Mouse (Mus musculus) heart, postnatal 0 days (tissue): ENCODE measurements around the gene Lgr5. TPM values are rescaled to one million over a fixed set of nuclear protein-coding genes. Genes with fewer than 3 reads are reported as not detected.

Experiments used
- ATAC-seq: fragments of 200-750 bp; cut with Nextera tagmentation; 2 replicates; pipeline ENCODE4 v1.8.0; 2017; ENCODE audit warnings: low read depth, moderate number of reproducible peaks, moderate library complexity; ENCODE audit not compliant: insufficient read depth
- DNase-seq: peaks from one replicate; pipeline ENCODE4 v3.0.0-alpha.2; 2016; ENCODE audit warnings: low spot score
- H3K27ac ChIP-seq: fragments of 300-500 bp; sonication (generic); 2 replicates; pipeline ENCODE4 v1.5.1; 2014; ENCODE audit warnings: low read depth, mild to moderate bottlenecking
- H3K27me3 ChIP-seq: fragments of 300-500 bp; sonication (generic); 2 replicates; pipeline ENCODE4 v1.6.1; 2014; ENCODE audit warnings: low read length, mixed read lengths; ENCODE audit not compliant: control insufficient read depth, insufficient read depth
- H3K36me3 ChIP-seq: fragments of 300-500 bp; sonication (generic); replicated peaks from 2 replicates; pipeline ENCODE4 v1.6.1; 2014; ENCODE audit warnings: low read length, mixed read lengths; ENCODE audit not compliant: control insufficient read depth, insufficient read depth
- H3K4me1 ChIP-seq: fragments of 300-500 bp; sonication (generic); 2 replicates; pipeline ENCODE4 v1.6.1; 2014; ENCODE audit warnings: antibody characterized with exemption; ENCODE audit not compliant: control insufficient read depth, insufficient read depth
- H3K4me2 ChIP-seq: fragments of 300-500 bp; sonication (generic); 2 replicates; pipeline ENCODE4 v1.6.1; 2014; ENCODE audit warnings: low read depth, mild to moderate bottlenecking, low read length, moderate library complexity
- H3K4me3 ChIP-seq: fragments of 300-500 bp; sonication (generic); 2 replicates; pipeline ENCODE4 v1.5.1; 2014; ENCODE audit warnings: low read depth, low read length
- H3K9ac ChIP-seq: fragments of 300-500 bp; sonication (generic); replicated peaks from 2 replicates; pipeline ENCODE4 v1.6.1; 2014; ENCODE audit warnings: low read depth, low read length, mixed read lengths
- H3K9me3 ChIP-seq: fragments of 300-500 bp; sonication (generic); replicated peaks from 2 replicates; pipeline ENCODE4 v1.6.1; 2016; ENCODE audit warnings: low read length; ENCODE audit not compliant: control insufficient read depth
- CTCF ChIP-seq: IDR thresholded peaks from 2 replicates; pipeline ENCODE4 v1.5.1; 2016; ENCODE audit warnings: antibody characterized with exemption, control low read depth, low read depth
- EP300 ChIP-seq: IDR thresholded peaks from 2 replicates; pipeline ENCODE4 v1.6.1; 2016; ENCODE audit warnings: antibody characterized with exemption, low read depth
- WGBS: fragments of 180-500 bp; shearing (Covaris S2); extraction: QIAGEN DNeasy Blood & Tissue Kit; methylation state at CpG from one replicate; pipeline ENCODE4 v1.1.7; 2014; 5-methylcytosine and 5-hydroxymethylcytosine counted together
- polyA plus RNA-seq: library from polyadenylated mRNA; unstranded; fragments of >200 nt; fragmentation: Nextera tagmentation; extraction: Ambion mirVana; gene quantifications from 2 replicates; pipeline ENCODE4 v1.2.1, GENCODE M21; 2015
- total RNA-seq: library from RNA; depleted of rRNA; stranded (reverse); fragments of >200 nt; gene quantifications from 2 replicates; pipeline ENCODE4 v1.2.3, GENCODE M21; 2014; ENCODE audit warnings: low replicate concordance

Lgr5 gene
- total and polyA plus RNA-seq, 2 experiments from 2014 or later: 0.08 TPM; not detected in 1

DNA sequence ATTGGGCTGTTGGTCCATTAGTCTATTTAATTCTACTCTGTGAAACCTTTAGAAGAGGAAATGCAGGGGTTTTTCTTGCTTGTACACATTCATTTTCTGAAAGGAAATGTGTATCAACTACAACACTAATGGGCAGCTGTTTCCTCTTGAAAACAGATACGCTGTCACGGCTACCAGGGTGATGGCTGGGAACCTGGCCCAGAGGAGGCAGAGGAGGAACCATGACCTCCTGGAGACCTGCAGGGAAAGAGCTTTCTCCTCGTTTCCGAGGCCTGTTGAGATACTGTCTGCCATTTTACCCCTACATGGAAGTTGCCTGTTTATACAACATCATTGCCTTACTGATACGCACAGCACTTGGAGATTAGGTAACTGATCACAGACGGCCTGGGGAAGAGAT, 121.8 kb downstream of the Lgr5 start:
- Histone ChIP-seq H3K27ac (no peak overlapping the region), H3K27me3 (no peaks in the 10 kb centered on the region), H3K4me2 (no peak overlapping the region), H3K4me1 (no peaks in the 10 kb centered on the region), H3K9me3 (no peaks in the 10 kb centered on the region), H3K9ac (no peak overlapping the region), H3K36me3 (no peaks in the 10 kb centered on the region), H3K4me3 (no peak overlapping the region)
- WGBS: 39% methylated on average over 6 of the region's 6 CpGs
- ATAC-seq: no peak
- TF ChIP-seq EP300 (no peak), CTCF (no peak)
- DNase-seq: no peak

DNA sequence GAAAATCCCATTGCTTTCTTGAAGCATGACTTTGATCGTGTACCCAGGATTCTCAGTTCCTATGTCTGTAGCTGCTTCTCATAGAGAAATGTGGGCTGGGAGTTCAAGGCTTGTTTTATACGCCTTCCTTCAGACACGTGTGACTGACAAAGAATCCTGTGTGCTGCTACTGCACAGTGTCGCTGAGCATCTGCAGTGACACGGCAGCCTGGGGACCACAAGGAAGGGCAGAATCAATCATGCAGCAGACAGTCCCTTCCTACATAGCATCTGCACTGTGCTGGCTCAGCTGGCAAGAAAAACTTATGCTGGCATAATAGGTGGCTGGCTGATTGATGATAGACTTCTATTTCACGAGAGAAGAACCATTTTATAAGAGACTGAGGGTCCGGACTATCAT, 122.5 kb downstream of the Lgr5 start:
- no peaks in the 10 kb centered on the region for H3K27me3 ChIP-seq
- TF ChIP-seq EP300 (no peak), CTCF (no peak)
- H3K36me3 ChIP-seq: no peaks in the 10 kb centered on the region
- no peaks in the 10 kb centered on the region for H3K4me1 ChIP-seq
- H3K9ac ChIP-seq: no peak overlapping the region
- no peak overlapping the region for H3K27ac ChIP-seq
- whole genome bisulfite sequencing: 65% methylated on average over 7 of the region's 7 CpGs
- DNase-seq (no peak), ATAC-seq (no peak)
- no peaks in the 10 kb centered on the region for H3K9me3 ChIP-seq
- H3K4me2 ChIP-seq: no peak overlapping the region
- no peak overlapping the region for H3K4me3 ChIP-seq

GRCm38 (mm10) chr10:115462646-115463045, 124.9 kb downstream of the Lgr5 start:
- H3K4me2 ChIP-seq: no peak overlapping the region
- H3K36me3 ChIP-seq: no peaks in the 10 kb centered on the region
- H3K4me3 ChIP-seq: no peak overlapping the region
- H3K9me3 ChIP-seq: no peaks in the 10 kb centered on the region
- TF ChIP-seq CTCF (no peak), EP300 (no peak)
- no peaks in the 10 kb centered on the region for H3K27me3 ChIP-seq
- ATAC-seq (no peak), DNase-seq (no peak)
- H3K27ac ChIP-seq: no peak overlapping the region
- 52% methylated on average over 5 of the region's 5 CpGs for WGBS
- no peak overlapping the region for H3K9ac ChIP-seq
- no peaks in the 10 kb centered on the region for H3K4me1 ChIP-seq

DNA sequence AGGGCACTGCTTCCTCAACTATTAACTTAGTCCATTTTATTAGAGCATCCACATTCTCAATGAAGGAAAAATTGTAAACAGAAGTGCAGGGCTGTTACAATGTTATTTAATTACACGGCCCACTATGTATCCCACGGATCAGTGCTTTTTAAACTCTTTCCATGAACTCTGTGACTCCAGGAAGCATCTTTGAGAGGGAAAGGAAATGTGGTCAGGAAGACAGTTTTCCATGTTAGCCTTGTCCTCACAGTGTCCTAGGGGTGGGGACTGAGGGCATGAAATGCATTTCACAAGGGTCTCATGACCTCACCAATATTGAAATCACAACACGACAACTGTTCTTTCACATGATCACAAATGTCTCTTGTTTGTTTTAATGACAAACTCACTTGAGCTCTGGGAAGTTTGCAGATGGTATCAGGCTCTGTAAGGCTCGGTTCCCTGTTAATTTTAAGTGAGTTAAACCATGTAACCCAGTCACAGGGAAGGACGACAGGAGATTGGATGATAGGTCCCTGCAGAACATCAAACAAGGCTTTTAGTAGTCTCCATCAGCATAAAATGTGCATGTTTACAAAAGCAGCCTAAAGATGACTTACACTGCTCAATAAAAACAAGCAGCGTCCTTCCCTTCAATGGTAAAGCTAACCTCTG, 130.1 kb downstream of the Lgr5 start:
- H3K36me3 ChIP-seq: no peaks in the 10 kb centered on the region
- DNase-seq (no peak), ATAC-seq (no peak)
- no peak overlapping the region for H3K4me3 ChIP-seq
- no peak overlapping the region for H3K4me2 ChIP-seq
- H3K9ac ChIP-seq: no peak overlapping the region
- 50% methylated on average over 6 of the region's 6 CpGs for WGBS
- no peaks in the 10 kb centered on the region for H3K27me3 ChIP-seq
- H3K4me1 ChIP-seq: no peaks in the 10 kb centered on the region
- TF ChIP-seq CTCF: no peak
- no peak for TF ChIP-seq EP300
- no peaks in the 10 kb centered on the region for H3K9me3 ChIP-seq
- no peak overlapping the region for H3K27ac ChIP-seq

DNA sequence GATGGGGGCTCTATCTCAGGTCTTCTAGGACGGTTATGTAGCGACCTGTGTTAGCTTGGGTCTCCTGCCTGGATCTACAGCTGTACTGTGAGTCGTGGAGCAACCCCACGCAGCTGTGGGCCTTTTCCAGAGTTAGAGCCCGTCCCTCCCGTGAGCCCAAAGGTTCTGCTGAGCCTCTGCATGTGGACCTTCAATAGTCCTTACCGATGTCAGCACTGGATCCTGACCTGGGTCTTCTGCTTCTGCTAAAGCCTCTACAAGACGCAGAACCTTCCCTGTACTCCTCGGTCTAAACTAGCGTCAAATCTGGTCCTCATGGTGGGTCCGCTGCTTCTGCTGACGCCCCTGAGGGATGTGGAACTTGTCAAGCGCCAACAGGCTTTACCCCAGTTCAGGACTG, 139.0 kb downstream of the Lgr5 start:
- WGBS: 86% methylated on average over 13 of the region's 13 CpGs

GRCm38 (mm10) chr10:115437286-115437685, 150.3 kb downstream of the Lgr5 start:
- Histone ChIP-seq H3K4me2 (no peak overlapping the region), H3K9me3 (no peaks in the 10 kb centered on the region), H3K36me3 (peaks cover 19% of the 10 kb centered on the region), H3K9ac (no peak overlapping the region), H3K27me3 (no peaks in the 10 kb centered on the region), H3K27ac (no peak overlapping the region), H3K4me1 (no peaks in the 10 kb centered on the region), H3K4me3 (no peak overlapping the region)
- no peak for DNase-seq
- no peak for ATAC-seq
- WGBS: 89% methylated on average over 4 of the region's 4 CpGs
- TF ChIP-seq EP300: no peak
- TF ChIP-seq CTCF: no peak

More for the DNA sequence above, 139.0 kb downstream of the Lgr5 start:
- H3K4me2 ChIP-seq: no peak overlapping the region
- no peak overlapping the region for H3K9ac ChIP-seq
- H3K4me1 ChIP-seq: no peaks in the 10 kb centered on the region
- no peaks in the 10 kb centered on the region for H3K36me3 ChIP-seq
- no peak overlapping the region for H3K27ac ChIP-seq
- no peak for TF ChIP-seq CTCF
- H3K4me3 ChIP-seq: no peak overlapping the region
- DNase-seq: no peak
- no peaks in the 10 kb centered on the region; the same call in 1 of the 2 replicates for H3K9me3 ChIP-seq
- no peaks in the 10 kb centered on the region for H3K27me3 ChIP-seq
- ATAC-seq: no peak
